Mouse (Mus musculus) spleen, adult 2 months (tissue): Measurements from ENCODE around the gene Slc5a4b.

Experiments
- CTCF ChIP-seq: fragments of 200-500 bp; IDR thresholded peaks from 2 replicates; pipeline ENCODE4 v1.5.1; 2011; ENCODE audit warnings: mild to moderate bottlenecking, inconsistent platforms; ENCODE audit not compliant: insufficient read depth, insufficient read length, insufficient replicate concordance; ENCODE audit errors: extremely low read depth
- POLR2A ChIP-seq: fragments of 200-500 bp; IDR thresholded peaks from 2 replicates; pipeline ENCODE4 v1.6.1; 2011; ENCODE audit warnings: low read depth, low read length, inconsistent platforms

GRCm38 (mm10) chr10:76048967-76049366, 61.8 kb downstream of the Slc5a4b start:
- TF ChIP-seq CTCF, result no peak
- no peak for TF ChIP-seq POLR2A
